Mouse (Mus musculus) adrenal gland, postnatal 36 days (tissue): ENCODE measurements at regions not wholly inside any gene's neighbourhood (a gene's known extent, or its start where the extent isn't known, plus 50 kb on each side); places are given as distances from the start of the nearest gene placed in this dataset.
"Not testable (repeated sequence)": the region's sequence is repeated elsewhere in the genome, so short reads cannot be mapped to it uniquely, and the experiment has no call there.

Experiments
- DNase-seq, 2 experiments: peaks; one replicate each; pipeline ENCODE4 v3.0.0; 2021; ENCODE audit warnings: mixed read lengths in 1 of 2

- DNase-seq = no peak
These were observed 213.2 kb upstream of the Stxbp6 start for GRCm38 (mm10) chr12:45287759-45288158.

- no peak for DNase-seq
These were observed 181.8 kb upstream of the Stxbp6 start for GRCm38 (mm10) chr12:45256309-45256708.

- peak in 1 of 2 experiments; percentile 4 for DNase-seq
These were observed 136.6 kb upstream of the Stxbp6 start for GRCm38 (mm10) chr12:45211131-45211530.

- DNase-seq = no peak
These were observed 120.9 kb upstream of the Stxbp6 start for GRCm38 (mm10) chr12:45195304-45195920.

GRCm38 (mm10) chr12:45187149-45187548 is 112.6 kb upstream of the Stxbp6 start:
- DNase-seq = peak; percentile 9 to 37

- no peak for DNase-seq
These were observed 110.0 kb upstream of the Stxbp6 start for GRCm38 (mm10) chr12:45184510-45184909.

GRCm38 (mm10) chr12:45177454-45177853 is 102.9 kb upstream of the Stxbp6 start:
- no peak for DNase-seq

GRCm38 (mm10) chr12:45175259-45175658 is 100.8 kb upstream of the Stxbp6 start:
- DNase-seq = not testable (repeated sequence)

- peak; percentile 81 to 83 for DNase-seq
These were observed 97.6 kb upstream of the Stxbp6 start for GRCm38 (mm10) chr12:45171927-45172642.

- DNase-seq = peak in 1 of 2 experiments; percentile 23
These were observed 87.5 kb upstream of the Stxbp6 start for GRCm38 (mm10) chr12:45162011-45162410.

GRCm38 (mm10) chr12:45161581-45161980 is 87.1 kb upstream of the Stxbp6 start:
- peak in 1 of 2 experiments; percentile 15 for DNase-seq

GRCm38 (mm10) chr12:45158986-45159385 is 84.5 kb upstream of the Stxbp6 start:
- no peak for DNase-seq

GRCm38 (mm10) chr12:45137438-45138018 is 63.0 kb upstream of the Stxbp6 start:
- DNase-seq = no peak

GRCm38 (mm10) chr12:45133415-45133814 is 58.9 kb upstream of the Stxbp6 start:
- peak in 1 of 2 experiments; percentile 26 for DNase-seq

GRCm38 (mm10) chr12:45131139-45131538 is 56.6 kb upstream of the Stxbp6 start:
- no peak for DNase-seq

- DNase-seq = no peak
These were observed 51.4 kb upstream of the Stxbp6 start for GRCm38 (mm10) chr12:45125866-45126265.
